Mouse (Mus musculus) neural tube, embryonic 13.5 days (tissue): ENCODE data around the gene Gcm1. TPM values are rescaled to one million over a fixed set of nuclear protein-coding genes. Genes with fewer than 3 reads are reported as not detected.

ENCODE experiments used
- ATAC-seq: fragments of 200-750 bp; cut with Nextera tagmentation; 2 replicates; pipeline ENCODE4 v1.8.0; 2017; ENCODE audit warnings: low read depth, mild to moderate bottlenecking, moderate TSS enrichment, moderate library complexity
- H3K27ac ChIP-seq: fragments of 300-500 bp; sonication (generic); replicated peaks from 2 replicates; pipeline ENCODE4 v1.5.1; 2015; ENCODE audit warnings: moderate library complexity, mild to moderate bottlenecking, inconsistent platforms
- H3K27me3 ChIP-seq: fragments of 300-500 bp; sonication (generic); 2 replicates; pipeline ENCODE4 v1.6.1; 2015; ENCODE audit warnings: mild to moderate bottlenecking, inconsistent platforms
- H3K36me3 ChIP-seq: fragments of 300-500 bp; sonication (generic); 2 replicates; pipeline ENCODE4 v1.6.1; 2015; ENCODE audit warnings: mild to moderate bottlenecking, inconsistent platforms
- H3K4me1 ChIP-seq: fragments of 300-500 bp; sonication (generic); replicated peaks from 2 replicates; pipeline ENCODE4 v1.6.1; 2015; ENCODE audit warnings: inconsistent platforms
- H3K4me2 ChIP-seq: fragments of 300-500 bp; sonication (generic); 2 replicates; pipeline ENCODE4 v1.6.1; 2015; ENCODE audit warnings: inconsistent platforms, mild to moderate bottlenecking, moderate library complexity
- H3K4me3 ChIP-seq: fragments of 300-500 bp; sonication (generic); 2 replicates; pipeline ENCODE4 v1.5.1; 2015; ENCODE audit warnings: mild to moderate bottlenecking, inconsistent platforms
- H3K9ac ChIP-seq: fragments of 300-500 bp; sonication (generic); 2 replicates; pipeline ENCODE4 v1.6.1; 2015; ENCODE audit warnings: moderate library complexity, mild to moderate bottlenecking, inconsistent platforms
- H3K9me3 ChIP-seq: fragments of 300-500 bp; sonication (generic); 2 replicates; pipeline ENCODE4 v1.6.1; 2016; ENCODE audit warnings: inconsistent platforms
- WGBS: fragments of 180-500 bp; shearing (Covaris S2); methylation state at CpG from one replicate; pipeline ENCODE4 v1.1.7; 2015; 5-methylcytosine and 5-hydroxymethylcytosine counted together
- polyA plus RNA-seq: library from polyadenylated mRNA; unstranded; fragments of >200 nt; fragmentation: Nextera tagmentation; extraction: Ambion mirVana; gene quantifications from 2 replicates; pipeline ENCODE4 v1.2.1, GENCODE M21; 2015

Gene Gcm1
- polyA plus RNA-seq, 1 experiment from 2014 or later, result not detected

GRCm38 (mm10) chr9:78022187-78022945 lies 29.4 kb upstream of the Gcm1 start:
- Histone ChIP-seq H3K9ac (no peak overlapping the region), H3K27me3 (no peaks in the 10 kb centered on the region), H3K4me1 (peaks cover 11% of the 10 kb centered on the region), H3K36me3 (no peaks in the 10 kb centered on the region), H3K4me3 (no peak overlapping the region), H3K27ac (no peak overlapping the region), H3K9me3 (no peaks in the 10 kb centered on the region), H3K4me2 (no peak overlapping the region)
- no peak for ATAC-seq
- 71% methylated on average over 8 of the region's 8 CpGs for WGBS

GRCm38 (mm10) chr9:78024823-78025222 lies 26.9 kb upstream of the Gcm1 start:
- H3K27ac ChIP-seq, result no peak overlapping the region
- H3K36me3 ChIP-seq, result no peaks in the 10 kb centered on the region
- H3K9ac ChIP-seq, result no peak overlapping the region
- no peaks in the 10 kb centered on the region for H3K27me3 ChIP-seq
- H3K4me1 ChIP-seq, result peaks cover 11% of the 10 kb centered on the region
- 18% methylated on average over 3 of the region's 3 CpGs for WGBS
- H3K4me3 ChIP-seq, result no peak overlapping the region
- H3K4me2 ChIP-seq, result no peak overlapping the region
- H3K9me3 ChIP-seq, result no peaks in the 10 kb centered on the region
- peak; percentile 74 for ATAC-seq

GRCm38 (mm10) chr9:78027099-78027498 lies 24.6 kb upstream of the Gcm1 start:
- Histone ChIP-seq H3K4me3 (no peak overlapping the region), H3K36me3 (no peaks in the 10 kb centered on the region), H3K9ac (no peak overlapping the region), H3K4me1 (no peaks in the 10 kb centered on the region), H3K9me3 (no peaks in the 10 kb centered on the region), H3K27ac (no peak overlapping the region), H3K4me2 (no peak overlapping the region), H3K27me3 (no peaks in the 10 kb centered on the region)
- 85% methylated on average over 3 of the region's 3 CpGs for WGBS
- ATAC-seq, result no peak

- Histone ChIP-seq H3K36me3 (no peaks in the 10 kb centered on the region), H3K27ac (no peak overlapping the region), H3K4me1 (no peaks in the 10 kb centered on the region), H3K9me3 (no peaks in the 10 kb centered on the region), H3K27me3 (no peaks in the 10 kb centered on the region), H3K4me2 (no peak overlapping the region), H3K4me3 (no peak overlapping the region), H3K9ac (no peak overlapping the region)
- no peak for ATAC-seq
- WGBS, result 89% methylated on average over 10 of the region's 10 CpGs
Observed at GRCm38 (mm10) chr9:78030835-78031456, 20.8 kb upstream of the Gcm1 start.

- Histone ChIP-seq H3K27me3 (no peaks in the 10 kb centered on the region), H3K9ac (no peak overlapping the region), H3K4me2 (no peak overlapping the region), H3K9me3 (no peaks in the 10 kb centered on the region), H3K4me3 (no peak overlapping the region), H3K4me1 (no peaks in the 10 kb centered on the region), H3K27ac (no peak overlapping the region), H3K36me3 (no peaks in the 10 kb centered on the region)
- WGBS, result 87% methylated on average over 4 of the region's 4 CpGs
- no peak for ATAC-seq
Observed at GRCm38 (mm10) chr9:78032930-78033329, 18.8 kb upstream of the Gcm1 start.

GRCm38 (mm10) chr9:78035296-78035695 lies 16.4 kb upstream of the Gcm1 start:
- no peak overlapping the region for H3K27ac ChIP-seq
- no peaks in the 10 kb centered on the region for H3K36me3 ChIP-seq
- H3K4me2 ChIP-seq, result no peak overlapping the region
- no peaks in the 10 kb centered on the region for H3K9me3 ChIP-seq
- no peaks in the 10 kb centered on the region for H3K27me3 ChIP-seq
- H3K4me1 ChIP-seq, result no peaks in the 10 kb centered on the region
- no peak overlapping the region for H3K9ac ChIP-seq
- 91% methylated on average over 5 of the region's 5 CpGs for WGBS
- ATAC-seq, result no peak
- H3K4me3 ChIP-seq, result no peak overlapping the region

GRCm38 (mm10) chr9:78035831-78036230 lies 15.9 kb upstream of the Gcm1 start:
- Histone ChIP-seq H3K4me3 (no peak overlapping the region), H3K9me3 (no peaks in the 10 kb centered on the region), H3K9ac (no peak overlapping the region), H3K4me1 (no peaks in the 10 kb centered on the region), H3K27me3 (no peaks in the 10 kb centered on the region), H3K36me3 (no peaks in the 10 kb centered on the region), H3K27ac (no peak overlapping the region), H3K4me2 (no peak overlapping the region)
- ATAC-seq, result no peak
- 92% methylated on average over 8 of the region's 8 CpGs for WGBS

- Histone ChIP-seq H3K9ac (no peak overlapping the region), H3K9me3 (no peaks in the 10 kb centered on the region), H3K4me3 (no peak overlapping the region), H3K27me3 (no peaks in the 10 kb centered on the region), H3K36me3 (no peaks in the 10 kb centered on the region), H3K4me2 (no peak overlapping the region), H3K4me1 (no peaks in the 10 kb centered on the region), H3K27ac (no peak overlapping the region)
- WGBS, result 40% methylated on average over 18 of the region's 18 CpGs
- ATAC-seq, result peak; percentile 80
Observed at GRCm38 (mm10) chr9:78038755-78039489, 12.8 kb upstream of the Gcm1 start.

- no peak for ATAC-seq
- no peaks in the 10 kb centered on the region for H3K4me1 ChIP-seq
- no peaks in the 10 kb centered on the region for H3K27me3 ChIP-seq
- H3K4me3 ChIP-seq, result no peak overlapping the region
- no peaks in the 10 kb centered on the region for H3K36me3 ChIP-seq
- no peaks in the 10 kb centered on the region for H3K9me3 ChIP-seq
- no peak overlapping the region for H3K4me2 ChIP-seq
- H3K27ac ChIP-seq, result no peak overlapping the region
- H3K9ac ChIP-seq, result no peak overlapping the region
- 83% methylated on average over 6 of the region's 6 CpGs for WGBS
Observed at GRCm38 (mm10) chr9:78045171-78045570, 6.6 kb upstream of the Gcm1 start.

- Histone ChIP-seq H3K27ac (no peak overlapping the region), H3K4me2 (no peak overlapping the region), H3K4me1 (no peaks in the 10 kb centered on the region), H3K4me3 (no peak overlapping the region), H3K36me3 (no peaks in the 10 kb centered on the region), H3K9ac (no peak overlapping the region), H3K27me3 (no peaks in the 10 kb centered on the region), H3K9me3 (no peaks in the 10 kb centered on the region)
- WGBS, result 56% methylated on average over 20 of the region's 20 CpGs
- ATAC-seq, result no peak
Observed at GRCm38 (mm10) chr9:78046755-78047154, 5.0 kb upstream of the Gcm1 start.

GRCm38 (mm10) chr9:78050452-78050970 lies 1.2 kb upstream of the Gcm1 start:
- Histone ChIP-seq H3K27ac (no peak overlapping the region), H3K9me3 (no peaks in the 10 kb centered on the region), H3K4me1 (no peaks in the 10 kb centered on the region), H3K9ac (no peak overlapping the region), H3K4me3 (no peak overlapping the region), H3K4me2 (no peak overlapping the region), H3K27me3 (no peaks in the 10 kb centered on the region), H3K36me3 (no peaks in the 10 kb centered on the region)
- WGBS, result 56% methylated on average over 5 of the region's 5 CpGs
- no peak for ATAC-seq

GRCm38 (mm10) chr9:78053821-78054220 lies 2.1 kb downstream of the Gcm1 start:
- WGBS, result 77% methylated on average over 8 of the region's 8 CpGs
- H3K4me3 ChIP-seq, result no peak overlapping the region
- H3K9ac ChIP-seq, result no peak overlapping the region
- no peaks in the 10 kb centered on the region for H3K27me3 ChIP-seq
- no peaks in the 10 kb centered on the region for H3K4me1 ChIP-seq
- H3K9me3 ChIP-seq, result no peaks in the 10 kb centered on the region
- no peak overlapping the region for H3K4me2 ChIP-seq
- ATAC-seq, result no peak
- H3K36me3 ChIP-seq, result no peaks in the 10 kb centered on the region
- H3K27ac ChIP-seq, result no peak overlapping the region
